Mouse (Mus musculus): Measurements from ENCODE around the gene Sncb. TPM values are rescaled to one million over a fixed set of nuclear protein-coding genes. Genes with fewer than 3 reads are reported as not detected.
A peak's percentile ranks its signal among the peaks of the same experiment; 100 is the strongest.

The Sncb gene
- polyA plus RNA-seq, 1 experiment from 2014 or later, result not detected

GRCm38 (mm10) chr13:54783698-54784097 is 17.3 kb upstream of the Sncb start, which contains the start of gene Eif4e1b:
TSS of gene Eif4e1b (plus strand) at chr13:54783998.
- no peaks in the 10 kb centered on the region for H3K9me3 ChIP-seq (replicated peaks; ENCODE audit: low read length)
- WGBS, result 84% methylated on average over 4 of the region's 4 CpGs
- ATAC-seq (replicated peaks; ENCODE audit: low FRiP score, low read depth), result no peak
- no peaks in the 10 kb centered on the region for H3K27me3 ChIP-seq (ENCODE audit: insufficient read depth, low read length)
- no peak within 1 kb of the TSS for H3K27ac ChIP-seq
- H3K4me2 ChIP-seq (ENCODE audit: low read length), result no peak within 1 kb of the TSS
- H3K9ac ChIP-seq (ENCODE audit: low read depth, low read length), result no peak within 1 kb of the TSS
- no peak within 1 kb of the TSS for H3K4me3 ChIP-seq (replicated peaks; ENCODE audit: low read depth, low read length)
- TF ChIP-seq CTCF (IDR thresholded peaks at IDR 0.05; ENCODE audit: low read depth), result no peak
- no peaks in the 10 kb centered on the region for H3K36me3 ChIP-seq (ENCODE audit: insufficient read depth, low read length)
- no peaks in the 10 kb centered on the region for H3K4me1 ChIP-seq (replicated peaks; ENCODE audit: insufficient read depth, low read length)
- DNase-seq (ENCODE audit: low spot score), result no peak

- H3K36me3 ChIP-seq (ENCODE audit: insufficient read depth, low read length), result no peaks in the 10 kb centered on the region
- WGBS, result 52% methylated on average over 2 of the region's 2 CpGs
- no peak overlapping the region for H3K27ac ChIP-seq
- no peaks in the 10 kb centered on the region for H3K4me1 ChIP-seq (replicated peaks; ENCODE audit: insufficient read depth, low read length)
- H3K4me3 ChIP-seq (replicated peaks; ENCODE audit: low read depth, low read length), result no peak overlapping the region
- DNase-seq (ENCODE audit: low spot score) (no peak), ATAC-seq (replicated peaks; ENCODE audit: low FRiP score, low read depth) (no peak)
- TF ChIP-seq CTCF (IDR thresholded peaks at IDR 0.05; ENCODE audit: low read depth), result no peak
- H3K9ac ChIP-seq (ENCODE audit: low read depth, low read length), result no peak overlapping the region
- no peak overlapping the region for H3K4me2 ChIP-seq (ENCODE audit: low read length)
- H3K27me3 ChIP-seq (ENCODE audit: insufficient read depth, low read length), result no peaks in the 10 kb centered on the region
- no peaks in the 10 kb centered on the region for H3K9me3 ChIP-seq (replicated peaks; ENCODE audit: low read length)
These were observed 16.8 kb upstream of the Sncb start for GRCm38 (mm10) chr13:54783235-54783634.

GRCm38 (mm10) chr13:54781086-54781485 is 14.7 kb upstream of the Sncb start:
- Histone ChIP-seq H3K4me3 (replicated peaks; ENCODE audit: low read depth, low read length) (no peak overlapping the region), H3K4me2 (ENCODE audit: low read length) (no peak overlapping the region), H3K27ac (no peak overlapping the region), H3K4me1 (replicated peaks; ENCODE audit: insufficient read depth, low read length) (no peaks in the 10 kb centered on the region), H3K36me3 (ENCODE audit: insufficient read depth, low read length) (no peaks in the 10 kb centered on the region), H3K9me3 (replicated peaks; ENCODE audit: low read length) (no peaks in the 10 kb centered on the region), H3K9ac (ENCODE audit: low read depth, low read length) (no peak overlapping the region), H3K27me3 (ENCODE audit: insufficient read depth, low read length) (no peaks in the 10 kb centered on the region)
- no peak for DNase-seq (ENCODE audit: low spot score)
- ATAC-seq (replicated peaks; ENCODE audit: low FRiP score, low read depth), result no peak
- 79% methylated on average over 3 of the region's 3 CpGs for WGBS
- TF ChIP-seq CTCF (IDR thresholded peaks at IDR 0.05; ENCODE audit: low read depth), result no peak

- Histone ChIP-seq H3K4me3 (replicated peaks; ENCODE audit: low read depth, low read length) (no peak overlapping the region), H3K4me1 (replicated peaks; ENCODE audit: insufficient read depth, low read length) (no peaks in the 10 kb centered on the region), H3K9me3 (replicated peaks; ENCODE audit: low read length) (no peaks in the 10 kb centered on the region), H3K4me2 (ENCODE audit: low read length) (no peak overlapping the region), H3K27me3 (ENCODE audit: insufficient read depth, low read length) (no peaks in the 10 kb centered on the region), H3K27ac (no peak overlapping the region), H3K9ac (ENCODE audit: low read depth, low read length) (no peak overlapping the region), H3K36me3 (ENCODE audit: insufficient read depth, low read length) (no peaks in the 10 kb centered on the region)
- ATAC-seq (replicated peaks; ENCODE audit: low FRiP score, low read depth) (no peak), DNase-seq (ENCODE audit: low spot score) (peak; percentile 23)
- WGBS, result 70% methylated on average over 3 of the region's 3 CpGs
- no peak for TF ChIP-seq CTCF (IDR thresholded peaks at IDR 0.05; ENCODE audit: low read depth)
These were observed 14.2 kb upstream of the Sncb start for GRCm38 (mm10) chr13:54780592-54780991.

- no peaks in the 10 kb centered on the region for H3K9me3 ChIP-seq (replicated peaks; ENCODE audit: low read length)
- H3K4me3 ChIP-seq (replicated peaks; ENCODE audit: low read depth, low read length), result no peak overlapping the region
- peaks cover 39% of the 10 kb centered on the region for H3K27me3 ChIP-seq (ENCODE audit: insufficient read depth, low read length)
- no peak for TF ChIP-seq CTCF (IDR thresholded peaks at IDR 0.05; ENCODE audit: low read depth)
- WGBS, result 75% methylated on average over 4 of the region's 4 CpGs
- no peak overlapping the region for H3K9ac ChIP-seq (ENCODE audit: low read depth, low read length)
- no peaks in the 10 kb centered on the region for H3K36me3 ChIP-seq (ENCODE audit: insufficient read depth, low read length)
- peaks cover 8% of the 10 kb centered on the region for H3K4me1 ChIP-seq (replicated peaks; ENCODE audit: insufficient read depth, low read length)
- no peak overlapping the region for H3K4me2 ChIP-seq (ENCODE audit: low read length)
- no peak overlapping the region for H3K27ac ChIP-seq
- no peak for DNase-seq (ENCODE audit: low spot score)
- ATAC-seq (replicated peaks; ENCODE audit: low FRiP score, low read depth), result no peak
These were observed 617 bp upstream of the Sncb start for GRCm38 (mm10) chr13:54767012-54767411.

GRCm38 (mm10) chr13:54765281-54766191 is 859 bp downstream of the Sncb start:
- no peaks in the 10 kb centered on the region for H3K36me3 ChIP-seq (ENCODE audit: insufficient read depth, low read length)
- H3K4me2 ChIP-seq (ENCODE audit: low read length), result peak overlapping the region; percentile 47
- peak overlapping the region; percentile 17 for H3K4me3 ChIP-seq (replicated peaks; ENCODE audit: low read depth, low read length)
- H3K9ac ChIP-seq (ENCODE audit: low read depth, low read length), result no peak overlapping the region
- ATAC-seq (replicated peaks; ENCODE audit: low FRiP score, low read depth) (no peak), DNase-seq (ENCODE audit: low spot score) (no peak)
- peaks cover 8% of the 10 kb centered on the region for H3K4me1 ChIP-seq (replicated peaks; ENCODE audit: insufficient read depth, low read length)
- TF ChIP-seq CTCF (IDR thresholded peaks at IDR 0.05; ENCODE audit: low read depth), result no peak
- 6% methylated on average over 42 of the region's 44 CpGs for WGBS
- H3K27ac ChIP-seq, result no peak overlapping the region
- H3K27me3 ChIP-seq (ENCODE audit: insufficient read depth, low read length), result peaks cover 39% of the 10 kb centered on the region
- no peaks in the 10 kb centered on the region for H3K9me3 ChIP-seq (replicated peaks; ENCODE audit: low read length)

Data from kidney, postnatal 0 days (tissue).